Mouse (Mus musculus) kidney, postnatal 14 days (tissue): ENCODE results near the gene Larp4.

ENCODE experiments used
- DNase-seq: peaks from one replicate; pipeline ENCODE4 v3.0.0; 2022; ENCODE audit warnings: mixed read lengths

Gene Larp4

GRCm38 (mm10) chr15:100059626-100060311 is 89.9 kb downstream of the Larp4 start:
- DNase-seq = no peak

- DNase-seq = no peak
These were observed 90.8 kb downstream of the Larp4 start for GRCm38 (mm10) chr15:100060513-100061140.

- no peak for DNase-seq
These were observed 91.5 kb downstream of the Larp4 start for GRCm38 (mm10) chr15:100061377-100061776.

GRCm38 (mm10) chr15:100063229-100063773 is 93.4 kb downstream of the Larp4 start:
- no peak for DNase-seq
